Mouse (Mus musculus) liver, postnatal 0 days (tissue): ENCODE measurements around the gene Cluh. TPM values are rescaled to one million over a fixed set of nuclear protein-coding genes. Genes with fewer than 3 reads are reported as not detected.

Experiments
- ATAC-seq: fragments of 200-750 bp; cut with Nextera tagmentation; 2 replicates; pipeline ENCODE4 v1.8.0; 2017; ENCODE audit warnings: mild to moderate bottlenecking, moderate library complexity
- DNase-seq: peaks from one replicate; pipeline ENCODE4 v3.0.0-alpha.2; 2016
- H3K27ac ChIP-seq: fragments of 300-500 bp; sonication (generic); 2 replicates; pipeline ENCODE4 v1.5.1; 2014; ENCODE audit warnings: antibody characterized with exemption, moderate library complexity, mild to moderate bottlenecking, low read depth
- H3K27me3 ChIP-seq: fragments of 300-500 bp; sonication (generic); 2 replicates; pipeline ENCODE4 v1.6.1; 2014; ENCODE audit warnings: low read length, control low read depth, mixed read lengths; ENCODE audit not compliant: insufficient read depth
- H3K36me3 ChIP-seq: fragments of 300-500 bp; sonication (generic); replicated peaks from 2 replicates; pipeline ENCODE4 v1.6.1; 2014; ENCODE audit warnings: mild to moderate bottlenecking, control low read depth, low read length, moderate library complexity, mixed read lengths; ENCODE audit not compliant: insufficient read depth
- H3K4me1 ChIP-seq: fragments of 300-500 bp; sonication (generic); 2 replicates; pipeline ENCODE4 v1.6.1; 2014; ENCODE audit warnings: antibody characterized with exemption, mild to moderate bottlenecking, control low read depth; ENCODE audit not compliant: insufficient read depth
- H3K4me2 ChIP-seq: fragments of 300-500 bp; sonication (generic); 2 replicates; pipeline ENCODE4 v1.6.1; 2014; ENCODE audit warnings: low read depth, mild to moderate bottlenecking, low read length, moderate library complexity, mixed read lengths
- H3K4me3 ChIP-seq: fragments of 300-500 bp; sonication (generic); 2 replicates; pipeline ENCODE4 v1.5.1; 2014; ENCODE audit warnings: low read depth, low read length
- H3K9ac ChIP-seq: fragments of 300-500 bp; sonication (generic); replicated peaks from 2 replicates; pipeline ENCODE4 v1.6.1; 2014; ENCODE audit warnings: mild to moderate bottlenecking, moderate library complexity
- H3K9me3 ChIP-seq: fragments of 300-500 bp; sonication (generic); 2 replicates; pipeline ENCODE4 v1.6.1; 2016; ENCODE audit warnings: mild to moderate bottlenecking, control low read depth, low read length, mixed read lengths
- CTCF ChIP-seq: sonication (generic); IDR thresholded peaks from 2 replicates; pipeline ENCODE4 v1.5.1; 2016; ENCODE audit warnings: antibody characterized with exemption, low read depth
- EP300 ChIP-seq: IDR thresholded peaks from 2 replicates; pipeline ENCODE4 v1.6.1; 2016; ENCODE audit warnings: antibody characterized with exemption, low read depth, mild to moderate bottlenecking
- WGBS: fragments of 180-500 bp; shearing (Covaris S2); extraction: QIAGEN DNeasy Blood & Tissue Kit; methylation state at CpG from one replicate; pipeline ENCODE4 v1.1.7; 2014; ENCODE audit not compliant: insufficient replicate concordance; 5-methylcytosine and 5-hydroxymethylcytosine counted together
- polyA plus RNA-seq: library from polyadenylated mRNA; unstranded; fragments of >200 nt; fragmentation: Nextera tagmentation; extraction: Ambion mirVana; gene quantifications from 2 replicates; pipeline ENCODE4 v1.2.1, GENCODE M21; 2015

Cluh gene
- polyA plus RNA-seq, 1 experiment from 2014 or later: 35.6 TPM

DNA sequence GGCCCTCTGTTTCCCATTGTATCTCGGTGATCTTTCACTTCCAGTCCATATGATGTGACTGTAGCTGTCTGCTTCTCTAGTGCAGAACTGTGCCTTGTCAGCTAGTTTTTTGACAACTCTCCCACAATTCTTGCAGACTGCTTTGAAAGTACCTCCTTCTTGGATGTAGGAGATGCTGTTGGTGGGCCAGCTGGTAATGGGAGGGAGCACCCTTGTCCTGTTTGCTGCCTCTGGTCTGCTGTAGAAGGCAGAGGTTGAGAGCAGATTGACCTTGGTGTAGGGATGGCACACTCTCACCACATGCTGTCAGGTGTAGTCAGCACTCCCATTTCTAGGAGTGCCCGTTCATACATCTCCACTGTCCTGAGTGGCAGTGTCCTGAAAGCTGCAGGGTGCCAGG, 19.7 kb downstream of the Cluh start:
- peaks cover 4% of the 10 kb centered on the region; the same call in 1 of the 2 replicates for H3K4me1 ChIP-seq
- no peak overlapping the region for H3K9ac ChIP-seq
- H3K36me3 ChIP-seq: peaks cover 62% of the 10 kb centered on the region
- ATAC-seq: no peak
- DNase-seq: no peak
- no peak overlapping the region for H3K4me2 ChIP-seq
- WGBS: 75% methylated on average over 2 of the region's 2 CpGs
- no peaks in the 10 kb centered on the region for H3K27me3 ChIP-seq
- no peak overlapping the region for H3K27ac ChIP-seq
- TF ChIP-seq EP300 (no peak), CTCF (no peak)
- H3K9me3 ChIP-seq: no peaks in the 10 kb centered on the region
- H3K4me3 ChIP-seq: no peak overlapping the region

DNA sequence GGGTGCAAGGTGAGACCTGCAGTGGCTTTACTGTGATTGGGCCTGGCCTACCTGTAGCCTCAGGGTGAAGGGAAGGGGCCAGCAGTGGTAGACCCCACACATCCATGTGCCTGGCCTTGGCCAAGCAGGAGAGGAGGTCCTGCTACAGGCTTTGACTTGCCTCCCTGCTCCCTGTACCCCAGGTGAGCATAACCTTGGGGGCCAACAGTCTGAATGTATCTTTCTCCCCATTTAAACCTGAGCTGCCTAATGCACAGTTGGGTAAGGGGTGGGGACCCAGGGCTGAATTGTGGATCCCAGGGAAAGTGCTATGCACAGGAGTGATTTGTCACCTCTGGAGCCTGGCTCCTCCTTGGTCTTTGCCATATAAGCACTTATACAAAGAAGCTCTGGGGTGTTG, 20.9 kb downstream of the Cluh start:
- Histone ChIP-seq H3K4me1 (peaks cover 4% of the 10 kb centered on the region; the same call in 1 of the 2 replicates), H3K27me3 (no peaks in the 10 kb centered on the region), H3K4me3 (no peak overlapping the region), H3K9ac (no peak overlapping the region), H3K4me2 (no peak overlapping the region), H3K36me3 (peaks cover 62% of the 10 kb centered on the region), H3K9me3 (no peaks in the 10 kb centered on the region), H3K27ac (no peak overlapping the region)
- TF ChIP-seq CTCF (no peak), EP300 (no peak)
- ATAC-seq (no peak), DNase-seq (no peak)

- H3K9me3 ChIP-seq: no peaks in the 10 kb centered on the region
- no peak overlapping the region for H3K27ac ChIP-seq
- no peak overlapping the region for H3K4me2 ChIP-seq
- H3K27me3 ChIP-seq: no peaks in the 10 kb centered on the region
- DNase-seq (no peak), ATAC-seq (no peak)
- peaks cover 61% of the 10 kb centered on the region for H3K36me3 ChIP-seq
- 92% methylated on average over 1 of the region's 1 CpGs for WGBS
- H3K9ac ChIP-seq: no peak overlapping the region
- TF ChIP-seq EP300 (no peak), CTCF (no peak)
- peaks cover 4% of the 10 kb centered on the region; the same call in 1 of the 2 replicates for H3K4me1 ChIP-seq
- H3K4me3 ChIP-seq: no peak overlapping the region
These were observed 21.7 kb downstream of the Cluh start for GRCm38 (mm10) chr11:74671013-74671412.

GRCm38 (mm10) chr11:74671839-74672238, 22.5 kb downstream of the Cluh start:
- no peak overlapping the region for H3K9ac ChIP-seq
- no peaks in the 10 kb centered on the region for H3K27me3 ChIP-seq
- DNase-seq (no peak), ATAC-seq (no peak)
- H3K4me3 ChIP-seq: no peak overlapping the region
- no peak for TF ChIP-seq EP300
- no peak overlapping the region for H3K27ac ChIP-seq
- no peak overlapping the region for H3K4me2 ChIP-seq
- peaks cover 60% of the 10 kb centered on the region for H3K36me3 ChIP-seq
- 87% methylated on average over 5 of the region's 5 CpGs for WGBS
- no peaks in the 10 kb centered on the region for H3K9me3 ChIP-seq
- peaks cover 4% of the 10 kb centered on the region; the same call in 1 of the 2 replicates for H3K4me1 ChIP-seq

DNA sequence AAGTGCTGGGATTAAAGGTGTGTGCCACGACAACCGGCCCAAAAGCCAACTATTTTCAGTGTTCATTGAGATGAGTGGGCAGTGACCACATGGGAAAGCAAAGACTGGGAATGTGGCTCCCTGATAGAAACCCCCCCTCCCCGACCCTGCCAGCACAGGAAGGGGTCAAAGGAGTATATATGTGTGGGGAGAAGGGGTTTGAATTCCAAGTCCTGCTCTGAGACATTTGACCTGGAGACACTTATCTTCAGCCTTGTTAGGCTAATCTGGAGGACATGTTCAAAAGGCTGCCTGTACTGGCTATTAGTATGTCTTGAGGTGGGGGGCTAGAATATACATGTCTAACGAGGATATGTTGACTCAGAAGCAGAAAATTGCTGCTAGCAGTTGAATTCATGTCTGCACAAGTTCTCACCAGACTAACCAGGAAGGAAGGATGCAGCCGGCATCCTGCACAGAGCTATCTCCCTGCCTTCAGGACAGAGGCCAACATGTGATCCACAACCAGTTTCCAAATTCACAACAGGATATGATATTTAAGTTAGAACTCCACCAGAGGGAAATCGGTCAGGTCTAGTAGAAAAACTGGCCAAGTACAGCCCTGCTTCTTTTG, 23.7 kb downstream of the Cluh start:
- H3K27ac ChIP-seq: peak overlapping the region; percentile 40; the same call in 1 of the 2 replicates
- H3K4me1 ChIP-seq: peaks cover 4% of the 10 kb centered on the region; the same call in 1 of the 2 replicates
- H3K9ac ChIP-seq: no peak overlapping the region
- no peak overlapping the region for H3K4me2 ChIP-seq
- no peaks in the 10 kb centered on the region for H3K9me3 ChIP-seq
- no peaks in the 10 kb centered on the region for H3K27me3 ChIP-seq
- peaks cover 51% of the 10 kb centered on the region for H3K36me3 ChIP-seq
- ATAC-seq (peak; percentile 34), DNase-seq (no peak)
- WGBS: 62% methylated on average over 6 of the region's 6 CpGs
- no peak overlapping the region for H3K4me3 ChIP-seq
- TF ChIP-seq CTCF (no peak), EP300 (no peak)

- ATAC-seq: peak; percentile 77
- 38% methylated on average over 1 of the region's 1 CpGs for WGBS
- DNase-seq: no peak
These were observed 24.3 kb downstream of the Cluh start for GRCm38 (mm10) chr11:74673561-74673960.

More at GRCm38 (mm10) chr11:74673561-74673960, 24.3 kb downstream of the Cluh start:
- H3K4me2 ChIP-seq: no peak overlapping the region
- no peak overlapping the region for H3K4me3 ChIP-seq
- H3K9me3 ChIP-seq: no peaks in the 10 kb centered on the region
- peak overlapping the region; percentile 18; the same call in 1 of the 2 replicates for H3K27ac ChIP-seq
- peaks cover 54% of the 10 kb centered on the region for H3K36me3 ChIP-seq
- H3K27me3 ChIP-seq: no peaks in the 10 kb centered on the region
- no peak overlapping the region for H3K9ac ChIP-seq
- H3K4me1 ChIP-seq: peaks cover 4% of the 10 kb centered on the region; the same call in 1 of the 2 replicates
- TF ChIP-seq EP300 (peak; percentile 45; the same call in 1 of the 2 replicates), CTCF (no peak)
